Mouse (Mus musculus) kidney, adult 2 months (tissue): ENCODE results near the gene Izumo1r. TPM values are rescaled to one million over a fixed set of nuclear protein-coding genes. Genes with fewer than 3 reads are reported as not detected.

Experiments used
- DNase-seq: peaks from one replicate; pipeline ENCODE4 v3.0.0; 2021
- H3K27ac ChIP-seq: fragments of 200-500 bp; 2 replicates; pipeline ENCODE4 v1.5.1; 2012; ENCODE audit warnings: low read depth, low read length, control low read depth, inconsistent platforms; ENCODE audit not compliant: insufficient read depth
- H3K27me3 ChIP-seq: fragments of 200-500 bp; replicated peaks from 2 replicates; pipeline ENCODE4 v1.6.1; 2012; ENCODE audit warnings: mild to moderate bottlenecking, moderate library complexity, low read length, inconsistent platforms; ENCODE audit not compliant: control insufficient read depth, insufficient read depth
- H3K36me3 ChIP-seq: fragments of 200-500 bp; 2 replicates; pipeline ENCODE4 v1.6.1; 2012; ENCODE audit warnings: mild to moderate bottlenecking, moderate library complexity, low read length, inconsistent platforms; ENCODE audit not compliant: control insufficient read depth, insufficient read depth
- H3K4me1 ChIP-seq: fragments of 200-500 bp; 2 replicates; pipeline ENCODE4 v1.6.1; 2011; ENCODE audit warnings: low read length; ENCODE audit not compliant: control insufficient read depth, insufficient read depth
- H3K4me3 ChIP-seq: fragments of 200-500 bp; 2 replicates; pipeline ENCODE4 v1.5.1; 2011; ENCODE audit warnings: mild to moderate bottlenecking, low read depth, low read length, control low read depth; ENCODE audit not compliant: insufficient read depth
- CTCF ChIP-seq: fragments of 200-500 bp; conservative IDR thresholded peaks from 2 replicates; pipeline ENCODE4 v1.5.1; 2011; ENCODE audit warnings: low read depth, mild to moderate bottlenecking, control low read depth, low read length, moderate library complexity, mixed read lengths; ENCODE audit not compliant: insufficient read depth, insufficient read length
- POLR2A ChIP-seq: fragments of 200-500 bp; IDR thresholded peaks from one replicate; pipeline ENCODE4 v1.6.1; 2011; ENCODE audit warnings: low read depth, low read length, control low read depth
- WGBS: fragments of 180-500 bp; shearing (Covaris S2); methylation state at CpG from one replicate; pipeline ENCODE4 v1.1.7; 2018; 5-methylcytosine and 5-hydroxymethylcytosine counted together
- polyA plus RNA-seq: library from polyadenylated mRNA; depleted of rRNA; stranded (reverse); fragments of >200 nt; gene quantifications from 2 replicates; pipeline ENCODE4 v1.2.3, GENCODE M21; 2012

Izumo1r gene
- polyA plus RNA-seq, 1 experiment, result 2.8 TPM

GRCm38 (mm10) chr9:14921254-14921653 is 17.5 kb upstream of the Izumo1r start:
- no peak for TF ChIP-seq POLR2A
- TF ChIP-seq CTCF, result no peak
- WGBS, result 77% methylated on average over 4 of the region's 4 CpGs
- H3K4me3 ChIP-seq, result no peak overlapping the region

GRCm38 (mm10) chr9:14920608-14921007 is 16.9 kb upstream of the Izumo1r start:
- no peaks in the 10 kb centered on the region for H3K4me1 ChIP-seq
- H3K36me3 ChIP-seq, result no peaks in the 10 kb centered on the region
- H3K4me3 ChIP-seq, result no peak overlapping the region
- H3K27ac ChIP-seq, result no peak overlapping the region
- no peak for TF ChIP-seq CTCF
- TF ChIP-seq POLR2A, result no peak
- H3K27me3 ChIP-seq, result no peaks in the 10 kb centered on the region
- WGBS, result 64% methylated on average over 4 of the region's 4 CpGs
- DNase-seq, result no peak

More at GRCm38 (mm10) chr9:14921254-14921653, 17.5 kb upstream of the Izumo1r start:
- Histone ChIP-seq H3K27me3 (no peaks in the 10 kb centered on the region), H3K4me1 (no peaks in the 10 kb centered on the region), H3K27ac (no peak overlapping the region), H3K36me3 (no peaks in the 10 kb centered on the region)
- no peak for DNase-seq

GRCm38 (mm10) chr9:14918825-14919668 is 15.3 kb upstream of the Izumo1r start:
- no peak for TF ChIP-seq POLR2A
- TF ChIP-seq CTCF, result no peak
- H3K36me3 ChIP-seq, result no peaks in the 10 kb centered on the region
- WGBS, result 13% methylated on average over 5 of the region's 5 CpGs
- H3K4me1 ChIP-seq, result no peaks in the 10 kb centered on the region
- no peak for DNase-seq
- no peaks in the 10 kb centered on the region for H3K27me3 ChIP-seq
- no peak overlapping the region for H3K4me3 ChIP-seq
- H3K27ac ChIP-seq, result no peak overlapping the region

DNA sequence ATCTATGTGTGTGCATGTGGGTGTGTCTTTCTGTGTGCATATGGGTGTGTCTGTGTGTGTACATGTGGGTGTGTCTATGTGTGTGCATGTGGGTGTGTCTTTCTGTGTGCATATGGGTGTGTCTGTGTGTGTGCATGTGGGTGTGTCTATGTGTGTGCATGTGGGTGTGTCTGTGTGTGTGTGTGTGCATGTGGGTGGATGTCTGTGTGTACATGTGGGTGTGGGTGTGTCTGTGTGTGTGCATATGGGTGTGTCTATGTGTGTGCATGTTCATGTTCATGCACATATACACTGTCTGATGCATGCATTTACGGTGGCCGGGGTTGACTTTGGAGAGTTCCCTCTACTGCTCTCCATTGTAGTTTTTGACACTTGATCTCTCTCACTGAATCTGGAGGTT is 13.9 kb upstream of the Izumo1r start:
- no peaks in the 10 kb centered on the region for H3K36me3 ChIP-seq
- DNase-seq, result no peak
- H3K27ac ChIP-seq, result no peak overlapping the region
- 62% methylated on average over 2 of the region's 2 CpGs for WGBS
- TF ChIP-seq POLR2A (no peak), CTCF (no peak)
- H3K4me3 ChIP-seq, result no peak overlapping the region
- no peaks in the 10 kb centered on the region for H3K27me3 ChIP-seq
- no peaks in the 10 kb centered on the region for H3K4me1 ChIP-seq

- TF ChIP-seq CTCF (no peak), POLR2A (no peak)
- H3K27me3 ChIP-seq, result no peaks in the 10 kb centered on the region
- no peak for DNase-seq
Observed at GRCm38 (mm10) chr9:14912037-14912436, 8.3 kb upstream of the Izumo1r start.

DNA sequence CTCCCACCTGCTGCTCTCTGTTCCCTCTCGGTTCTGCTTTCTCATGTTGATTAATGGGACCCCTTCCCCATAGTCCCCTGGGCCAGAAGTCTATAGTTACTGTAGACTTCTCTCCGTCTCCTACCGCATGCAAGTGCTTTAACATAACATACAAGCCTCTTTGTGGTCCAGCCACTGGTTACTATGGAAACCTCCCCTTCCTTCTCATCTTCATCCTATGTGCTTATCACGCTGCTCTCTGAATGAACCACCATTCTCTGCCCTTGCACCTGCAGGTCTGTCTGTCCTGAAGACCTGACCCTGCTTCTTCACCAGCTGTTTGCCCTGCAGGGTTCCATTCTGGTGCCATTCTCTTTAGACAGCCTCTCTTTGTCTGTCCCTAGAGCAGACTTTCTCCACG is 6.2 kb upstream of the Izumo1r start:
- no peak overlapping the region for H3K27ac ChIP-seq
- no peak for DNase-seq
- TF ChIP-seq POLR2A, result no peak
- TF ChIP-seq CTCF, result no peak

More at GRCm38 (mm10) chr9:14912037-14912436, 8.3 kb upstream of the Izumo1r start:
- 82% methylated on average over 2 of the region's 2 CpGs for WGBS
- no peak overlapping the region for H3K27ac ChIP-seq
- no peaks in the 10 kb centered on the region for H3K36me3 ChIP-seq
- no peaks in the 10 kb centered on the region for H3K4me1 ChIP-seq
- H3K4me3 ChIP-seq, result no peak overlapping the region

GRCm38 (mm10) chr9:14907816-14908415 is 4.2 kb upstream of the Izumo1r start:
- no peaks in the 10 kb centered on the region for H3K27me3 ChIP-seq
- H3K27ac ChIP-seq, result no peak overlapping the region
- no peaks in the 10 kb centered on the region for H3K36me3 ChIP-seq
- TF ChIP-seq POLR2A (no peak), CTCF (no peak)
- no peak for DNase-seq
- H3K4me3 ChIP-seq, result no peak overlapping the region
- no peaks in the 10 kb centered on the region for H3K4me1 ChIP-seq
- WGBS, result 41% methylated on average over 7 of the region's 7 CpGs

More for the DNA sequence above, 6.2 kb upstream of the Izumo1r start:
- H3K36me3 ChIP-seq, result no peaks in the 10 kb centered on the region
- H3K4me3 ChIP-seq, result no peak overlapping the region
- no peaks in the 10 kb centered on the region for H3K27me3 ChIP-seq
- no peaks in the 10 kb centered on the region for H3K4me1 ChIP-seq
- WGBS, result 59% methylated on average over 5 of the region's 5 CpGs
